Mouse (Mus musculus) hematopoietic stem cell, adult 5-6 weeks (primary cell): ENCODE results near the gene Casp9. TPM values are rescaled to one million over a fixed set of nuclear protein-coding genes. Genes with fewer than 3 reads are reported as not detected.

Experiments used
- ATAC-seq, 2 experiments: fragments of 125-278 bp in 1 of 2; replicated peaks in 1 of 2; 2 replicates each; pipeline ENCODE4 v1.8.0; 2016 to 2017; ENCODE audit warnings: inconsistent platforms in 2 of 2, mild to moderate bottlenecking in 2 of 2, moderate number of reproducible peaks in 2 of 2, low read depth in 1 of 2, moderate TSS enrichment in 1 of 2; ENCODE audit not compliant: low FRiP score in 2 of 2, poor library complexity in 2 of 2, severe bottlenecking in 2 of 2, insufficient read depth in 1 of 2, low TSS enrichment in 1 of 2
- total RNA-seq: library from RNA; stranded (forward); fragments of 172-1452, 232-1000 nt; gene quantifications from 2 replicates; pipeline ENCODE4 v1.2.3, GENCODE M21; 2017

Gene Casp9
- 10.2 and 13.8 TPM in 2 replicates for total RNA-seq

DNA sequence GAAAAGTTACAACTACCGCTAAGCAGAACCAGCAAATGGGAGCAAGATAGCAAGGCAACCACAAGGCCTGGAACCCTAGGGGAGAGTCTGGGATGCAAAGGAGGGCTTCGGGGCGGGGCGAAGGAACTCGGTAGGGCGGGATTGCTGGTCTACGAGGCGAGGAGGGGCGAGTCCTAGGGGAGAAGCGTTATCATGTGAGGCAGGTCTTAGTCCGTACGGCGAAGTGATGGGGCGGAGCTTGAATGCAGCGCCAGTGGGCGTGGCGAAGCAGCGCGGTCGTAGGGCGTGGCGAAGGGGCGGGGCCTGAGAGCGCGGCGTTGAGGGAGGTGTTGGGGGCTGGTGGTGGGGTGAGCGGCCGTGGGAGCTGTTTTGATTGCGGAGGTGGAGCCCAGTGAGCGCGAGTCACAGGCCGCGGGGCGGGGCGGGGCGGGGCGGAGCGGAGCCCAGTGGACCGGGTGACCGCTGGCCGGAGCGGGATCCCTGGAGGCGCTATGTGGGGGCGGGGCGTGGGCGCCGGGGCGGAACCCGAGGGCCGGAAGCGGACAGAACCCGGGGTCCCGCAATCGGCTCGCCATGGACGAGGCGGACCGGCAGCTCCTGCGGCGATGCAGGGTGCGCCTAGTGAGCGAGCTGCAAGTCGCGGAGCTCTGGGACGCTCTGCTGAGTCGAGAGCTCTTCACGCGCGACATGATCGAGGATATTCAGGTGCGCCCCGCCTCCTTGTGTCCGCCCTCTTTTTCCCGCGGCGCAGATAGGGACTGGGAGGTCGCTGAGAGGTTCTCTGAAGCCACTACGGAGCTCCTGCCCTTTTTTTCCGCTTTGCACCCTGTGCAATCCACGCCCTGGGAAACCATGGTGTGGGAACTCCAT is at the start of gene Casp9:
Gene Casp9 (plus strand): TSS at position 331 of the 870 bp plus-strand sequence.
- ATAC-seq, result peak; percentile 51 to 74

DNA sequence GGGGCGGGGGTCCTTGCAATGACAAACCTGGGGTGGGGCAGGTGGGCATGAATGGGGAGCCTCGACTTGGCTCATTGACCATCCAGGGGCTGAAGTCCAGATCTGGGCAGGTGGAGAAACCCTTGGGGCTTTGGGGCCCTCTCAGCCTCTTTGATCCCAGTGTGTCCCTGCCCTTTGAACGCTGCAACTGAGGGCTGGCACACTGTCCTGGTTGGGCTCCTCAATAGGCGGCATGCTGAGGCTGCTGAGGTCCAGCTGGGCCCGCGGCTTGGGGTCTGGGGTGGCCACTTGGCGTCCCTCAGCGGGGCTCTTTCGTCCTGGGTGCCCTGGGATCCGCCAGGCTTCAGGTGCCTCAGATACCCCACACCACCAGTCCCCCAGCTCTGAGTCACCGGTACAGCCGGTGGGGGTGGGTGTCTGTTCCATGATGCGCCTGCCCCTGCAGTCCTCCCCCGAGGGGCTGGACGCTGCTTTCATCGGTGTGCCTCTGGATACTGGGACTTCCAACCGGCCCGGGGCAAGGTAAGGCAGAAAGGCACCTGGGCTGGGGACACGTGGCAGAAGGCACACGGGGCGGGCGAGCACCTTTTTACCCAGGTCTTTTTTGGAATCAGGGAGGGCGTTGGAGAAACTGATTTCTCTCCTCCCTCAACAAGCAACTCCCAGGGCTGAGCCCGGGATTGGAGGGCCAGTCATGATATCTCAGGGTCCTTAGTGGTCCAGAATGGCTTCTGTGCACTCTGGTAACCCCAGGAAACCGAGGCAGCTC is 46.6 kb upstream of the Casp9 start, which contains the start of gene Agmat:
Gene Agmat (plus strand): TSS at position 95 of the 769 bp plus-strand sequence.
- no peak for ATAC-seq

DNA sequence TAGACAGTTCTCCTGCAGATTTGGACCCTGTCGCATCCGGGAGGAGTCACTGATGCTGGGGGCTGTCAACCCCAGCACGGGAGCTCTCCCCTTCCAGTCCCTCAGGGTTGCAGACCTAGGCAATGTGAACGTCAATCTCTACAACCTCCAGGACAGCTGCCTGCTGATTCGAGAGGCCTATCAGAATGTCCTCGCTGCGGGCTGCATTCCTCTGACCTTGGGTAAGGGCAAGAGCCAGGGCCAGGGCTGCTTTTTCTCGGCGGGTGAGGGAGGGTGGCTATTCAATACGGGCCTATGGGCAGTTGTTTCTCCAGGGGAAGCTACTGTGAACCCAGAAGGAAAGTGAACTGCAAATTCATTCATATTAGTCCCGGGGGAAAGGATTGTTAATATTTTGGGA is 43.9 kb upstream of the Casp9 start:
- ATAC-seq, result no peak

DNA sequence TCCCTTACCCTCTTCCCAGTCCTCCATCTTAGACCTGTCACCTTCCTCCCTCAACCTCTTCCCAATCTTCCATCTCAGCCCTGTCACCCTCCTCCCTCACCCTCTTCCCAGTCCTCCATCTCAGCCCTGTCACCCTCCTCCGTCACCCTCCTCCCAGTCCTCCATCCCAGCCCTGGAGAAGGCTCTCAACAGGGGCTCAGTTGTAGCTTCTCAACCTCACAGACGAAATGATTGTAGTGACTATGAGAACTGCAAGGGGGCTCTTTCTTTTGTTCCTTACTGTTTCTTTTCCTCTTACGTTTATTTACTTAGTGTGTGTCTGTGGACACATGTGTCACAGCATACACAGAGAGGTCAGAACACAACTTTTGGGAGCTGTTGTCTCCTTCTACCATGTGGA is 42.6 kb upstream of the Casp9 start:
- no peak for ATAC-seq

DNA sequence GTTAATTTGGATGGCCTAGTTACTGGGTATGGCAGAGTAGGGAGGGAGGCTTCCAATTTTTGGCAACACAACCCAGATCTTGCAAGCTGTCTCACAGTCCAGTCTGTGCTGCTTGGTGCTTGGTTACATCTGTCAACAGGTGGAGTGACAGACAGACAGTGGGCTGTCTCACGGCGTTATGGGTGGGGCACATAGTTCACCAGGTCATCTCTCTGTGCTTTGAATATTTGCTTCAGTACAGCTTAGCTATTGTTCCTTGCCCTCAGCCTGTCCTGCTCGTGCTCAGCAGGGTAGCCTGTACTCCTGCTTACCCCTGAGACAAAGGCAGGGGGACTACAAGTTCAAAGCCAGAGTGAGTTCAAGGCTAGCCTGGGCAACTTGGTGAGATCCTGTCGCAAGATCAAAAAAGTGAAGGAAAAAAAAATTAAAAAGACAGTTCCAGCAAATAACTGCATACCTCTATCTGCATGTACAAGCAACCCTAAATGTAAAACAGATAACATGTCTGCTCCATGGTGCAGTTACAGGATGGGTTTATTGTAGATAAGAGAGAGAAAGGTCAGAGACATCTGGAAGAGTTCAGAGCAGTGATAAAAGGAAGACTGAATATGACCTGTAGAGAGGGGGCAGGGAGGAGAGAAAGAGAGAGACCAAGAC is 41.9 kb upstream of the Casp9 start:
- peak; percentile 8 to 37; a peak in 2 of 4 replicates for ATAC-seq

- ATAC-seq, result peak in 1 of 2 experiments; percentile 59; a peak in 1 of 4 replicates
Observed at GRCm38 (mm10) chr4:141752076-141752421, 41.4 kb upstream of the Casp9 start.

- no peak for ATAC-seq
Observed at GRCm38 (mm10) chr4:141755375-141755930, 38.0 kb upstream of the Casp9 start.

GRCm38 (mm10) chr4:141757124-141757523 is 36.3 kb upstream of the Casp9 start:
- ATAC-seq, result no peak

- ATAC-seq, result no peak
Observed at GRCm38 (mm10) chr4:141758874-141759542, 34.4 kb upstream of the Casp9 start.

- ATAC-seq, result no peak
Observed at GRCm38 (mm10) chr4:141760942-141761341, 32.5 kb upstream of the Casp9 start.

DNA sequence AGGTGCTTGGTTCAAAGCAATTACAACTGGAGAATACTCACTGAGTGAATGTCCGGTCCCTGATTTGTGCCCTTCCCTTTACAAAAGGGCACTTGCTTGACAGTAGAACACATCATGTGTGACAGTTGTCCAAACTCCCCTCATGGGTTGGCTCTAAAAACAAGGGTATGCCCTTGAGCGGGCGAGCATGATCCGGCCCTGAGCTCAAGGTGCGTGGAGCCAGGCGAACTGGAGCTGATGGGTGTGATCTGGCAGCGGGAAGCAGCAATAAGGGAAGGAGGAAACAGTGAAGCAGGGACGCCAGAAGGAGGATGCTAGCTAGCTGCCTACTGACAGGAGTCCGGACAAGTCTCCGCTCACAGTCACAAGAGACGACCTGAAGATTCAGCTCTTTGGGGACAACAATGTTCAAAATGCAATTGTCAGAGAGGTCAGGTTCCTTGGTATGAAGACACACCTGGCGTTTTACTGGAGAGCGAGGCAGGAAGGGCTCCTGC is 31.3 kb upstream of the Casp9 start:
- no peak for ATAC-seq

- no peak for ATAC-seq
Observed at GRCm38 (mm10) chr4:141763476-141763875, 29.9 kb upstream of the Casp9 start.

DNA sequence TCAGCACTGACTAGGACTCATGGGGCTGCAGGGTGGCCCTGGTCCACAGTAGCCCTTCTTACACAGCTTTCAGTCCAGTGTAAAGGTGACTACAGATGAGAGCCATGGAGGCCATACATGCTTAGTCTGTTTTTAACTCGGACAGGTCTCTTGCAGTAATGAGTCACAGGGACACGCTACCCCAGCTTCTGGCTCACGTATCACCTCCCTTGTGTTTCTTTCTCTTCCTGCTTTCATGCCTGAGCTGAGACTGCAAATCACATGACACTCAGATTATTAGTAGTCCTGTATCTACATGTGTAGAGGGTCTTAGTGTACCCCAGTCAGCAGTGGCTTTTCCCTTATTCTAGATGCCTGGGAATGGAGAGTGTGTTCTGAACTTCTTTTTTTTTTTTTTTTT is 28.4 kb upstream of the Casp9 start:
- ATAC-seq, result no peak

GRCm38 (mm10) chr4:141766316-141766667 is 27.1 kb upstream of the Casp9 start:
- peak in 1 of 2 experiments; percentile 15; a peak in 1 of 4 replicates for ATAC-seq

DNA sequence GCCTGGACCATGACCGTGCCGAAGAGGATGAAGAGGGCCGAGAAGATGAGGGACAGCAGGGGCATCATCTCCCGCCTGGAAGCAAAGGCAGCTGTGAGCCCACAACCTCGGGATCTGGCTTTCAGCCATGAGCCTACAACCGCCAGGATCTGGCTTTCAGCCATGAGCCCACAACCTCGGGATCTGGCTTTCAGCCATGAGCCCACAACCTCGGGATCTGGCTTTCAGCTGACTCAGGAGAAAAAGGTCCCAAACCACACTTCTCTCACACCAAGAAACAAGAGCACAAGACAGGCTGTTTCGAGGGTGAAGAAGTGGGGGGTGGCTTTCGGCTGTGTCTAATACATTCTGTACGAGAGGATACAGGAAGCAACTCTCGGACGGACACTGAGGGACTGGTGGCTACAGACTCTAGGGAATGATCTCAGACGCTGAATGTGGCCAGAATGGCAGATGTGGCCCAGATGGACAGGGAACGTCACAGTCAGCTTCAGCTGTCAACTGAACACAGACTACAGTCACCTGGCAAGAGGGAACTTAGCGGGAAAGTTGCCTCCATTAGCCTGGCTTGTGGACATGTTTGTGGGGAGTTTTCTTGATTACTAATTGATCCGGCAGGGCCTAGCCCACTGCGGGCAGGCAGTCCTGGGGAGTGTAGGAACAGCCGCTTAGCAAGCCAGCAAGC is 26.6 kb upstream of the Casp9 start:
- ATAC-seq, result no peak; a peak in 1 of 4 replicates

DNA sequence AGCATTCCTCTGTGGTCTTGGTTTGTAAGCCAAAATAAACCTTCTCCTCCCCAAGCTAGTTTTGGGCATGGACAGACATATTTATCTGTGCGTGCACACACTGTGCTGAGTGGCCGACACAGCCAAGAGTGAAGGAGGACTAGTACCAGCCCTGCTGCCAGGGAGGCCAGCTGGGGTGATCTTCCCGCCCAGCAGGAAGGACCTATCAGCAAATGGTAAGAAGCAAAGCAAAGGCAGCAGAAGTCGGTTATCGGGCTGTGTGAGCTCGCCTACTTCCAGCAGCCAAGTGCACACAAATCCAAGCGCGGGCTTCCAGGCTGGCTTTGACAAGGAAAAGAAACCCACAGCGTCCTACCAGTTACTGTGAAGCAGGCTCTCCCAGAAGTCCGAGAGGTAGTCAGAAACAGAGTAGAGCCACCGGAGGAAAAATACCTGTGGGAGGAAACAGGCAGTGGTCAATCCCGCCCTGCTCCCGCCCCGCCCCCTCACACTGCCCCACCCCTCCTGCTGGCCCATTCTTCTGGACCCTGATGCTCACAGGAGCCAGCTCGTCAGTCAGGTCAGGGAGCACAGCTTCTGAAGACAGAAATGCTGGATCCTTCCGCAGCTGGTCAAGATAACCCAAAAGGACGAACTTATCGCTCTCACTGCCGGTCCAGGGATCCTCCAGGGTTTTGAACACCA is 25.9 kb upstream of the Casp9 start:
- no peak; a peak in 1 of 4 replicates for ATAC-seq
